Mouse (Mus musculus) G1E (cell line): ENCODE results near the gene Fam214a.

Experiments
- CTCF ChIP-seq: IDR thresholded peaks from 2 replicates; pipeline ENCODE4 v1.5.1; 2012; ENCODE audit warnings: low read depth, low read length, inconsistent platforms, mixed read lengths
- GATA1 ChIP-seq: IDR thresholded peaks from 2 replicates; pipeline ENCODE4 v1.6.1; 2012; ENCODE audit warnings: borderline replicate concordance, low read length, inconsistent platforms, mixed read lengths
- GATA2 ChIP-seq: IDR thresholded peaks from 2 replicates; pipeline ENCODE4 v1.6.1; 2012; ENCODE audit warnings: low read depth, low read length, inconsistent platforms, borderline replicate concordance
- TAL1 ChIP-seq: conservative IDR thresholded peaks from 2 replicates; pipeline ENCODE4 v1.6.1; 2012; ENCODE audit warnings: low read depth, low read length, inconsistent platforms, mixed read lengths

DNA sequence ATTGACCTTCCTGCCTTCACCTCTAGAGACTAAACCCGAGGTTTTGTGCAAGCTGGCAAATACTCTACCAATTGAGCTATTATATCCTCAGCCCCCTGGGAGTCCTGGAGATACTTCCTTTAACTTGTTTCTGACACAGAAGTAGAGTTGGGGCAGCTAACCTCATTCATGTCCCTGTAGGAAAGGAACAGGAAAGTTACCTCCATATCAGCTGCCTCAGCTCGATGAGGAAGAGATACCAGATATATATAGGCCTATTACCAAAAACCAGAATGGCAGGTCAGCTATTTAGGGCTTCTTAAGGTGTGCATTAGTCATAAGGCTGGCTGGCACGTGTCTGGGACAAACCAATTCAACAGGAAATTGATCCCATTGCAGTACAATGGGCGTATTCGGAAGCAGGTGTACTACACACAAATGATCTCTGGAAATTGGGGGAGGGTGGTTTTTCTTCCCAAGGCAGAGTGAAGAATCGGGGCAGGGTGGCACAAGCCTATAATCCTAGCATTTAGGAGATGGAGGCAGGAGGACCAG, 42.4 kb upstream of the Fam214a start:
- no peak for TF ChIP-seq CTCF
- no peak for TF ChIP-seq TAL1
- TF ChIP-seq GATA1, result no peak
- TF ChIP-seq GATA2, result no peak
